Mouse (Mus musculus): ENCODE measurements around the gene Nkain2.

DNA sequence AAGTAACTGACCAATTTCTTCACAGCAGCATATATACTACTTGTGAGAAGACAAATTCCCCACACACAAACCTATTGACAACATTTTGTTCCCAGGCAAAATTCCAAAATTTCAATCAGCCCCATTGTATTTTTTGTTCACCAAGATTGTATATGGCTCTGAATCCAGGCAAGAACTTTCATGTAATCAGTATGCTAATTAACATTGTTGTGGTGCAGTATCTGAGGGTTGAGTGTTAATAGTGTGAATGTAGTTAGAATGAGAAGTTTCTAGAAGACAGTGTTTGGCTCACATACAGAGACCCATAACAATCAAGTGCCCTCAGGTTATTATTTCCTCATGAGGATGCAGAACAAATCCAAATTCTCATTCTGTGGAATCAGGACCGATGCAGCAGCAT lies 354.2 kb downstream of the Nkain2 start:
- TF ChIP-seq CTCF (IDR thresholded peaks at IDR 0.05; ENCODE audit: low read depth, low read length), result no peak
- TF ChIP-seq POLR2A (IDR thresholded peaks at IDR 0.05; ENCODE audit: insufficient read depth, low read length), result no peak
